Mouse (Mus musculus): ENCODE data around the gene Cmtm1. TPM values are rescaled to one million over a fixed set of nuclear protein-coding genes. Genes with fewer than 3 reads are reported as not detected.

Cmtm1 gene
- total and polyA plus RNA-seq, 3 experiments, result not detected

- Histone ChIP-seq H3K9me3 (replicated peaks; ENCODE audit: low read length) (no peaks in the 10 kb centered on the region), H3K27ac (ENCODE audit: insufficient read depth, low read depth) (no peak overlapping the region), H3K36me3 (replicated peaks in 1 of 2; ENCODE audit: control insufficient read depth in 1 of 2, insufficient read depth in 1 of 2, low read length in 1 of 2) (peaks cover 0 to 31% of the 10 kb centered on the region in 2 experiments), H3K4me3 (replicated peaks in 1 of 3; ENCODE audit: low read depth in 2 of 3, low read length in 2 of 3, poor library complexity in 1 of 3) (no peak overlapping the region), H3K9ac (ENCODE audit: insufficient read depth, low read depth) (no peak overlapping the region), H3K4me1 (ENCODE audit: control insufficient read depth in 1 of 2, insufficient read depth in 2 of 2) (no peaks in the 10 kb centered on the region), H3K4me2 (ENCODE audit: insufficient read depth, low read depth, poor library complexity, severe bottlenecking) (no peak overlapping the region), H3K79me2 (replicated peaks; ENCODE audit: control insufficient read depth, extremely low read depth, insufficient read depth, poor library complexity, severe bottlenecking) (no peaks in the 10 kb centered on the region), H3K27me3 (replicated peaks) (no peaks in the 10 kb centered on the region)
- no peak for DNase-seq (ENCODE audit: extremely low read depth)
- dilution Hi-C loops (cut with MboI; ENCODE audit: extremely low pct_ligation_motif_present, extremely low pct_unique_long_range_greater_than_20kb, low sequenced_read_pairs), result no loop called here
- TF ChIP-seq MAZ (IDR thresholded peaks at IDR 0.05; ENCODE audit: low read depth, low read length) (no peak), MXI1 (IDR thresholded peaks at IDR 0.05; ENCODE audit: low read depth, low read length) (no peak), ETS1 (conservative IDR thresholded peaks at IDR 0.05; ENCODE audit: low read depth, low read length) (no peak), JUN (IDR thresholded peaks at IDR 0.05; ENCODE audit: insufficient read depth, low read depth, low read length) (no peak), CTCF (conservative IDR thresholded peaks at IDR 0.05 in 1 of 2, IDR thresholded peaks at IDR 0.05 in 1 of 2; ENCODE audit: low read depth in 2 of 2, low read length in 2 of 2) (peak in 1 of 2 experiments; percentile 30; a peak in 1 of 4 replicates), MAFK (IDR thresholded peaks at IDR 0.05; ENCODE audit: insufficient replicate concordance, low read length) (no peak), CHD2 (IDR thresholded peaks at IDR 0.05; ENCODE audit: low read length) (no peak), USF1 (IDR thresholded peaks at IDR 0.05; ENCODE audit: low read depth, low read length) (no peak), MAX (IDR thresholded peaks at IDR 0.05; ENCODE audit: low read length) (no peak)
- in situ Hi-C loops (cut with MboI; ENCODE audit: low pct_ligation_motif_present, low pct_unique_long_range_greater_than_20kb, low sequenced_read_pairs), result loop anchor here (25.0 kb wide), 1 partner anchor 184 kb away; the partner anchor contains the start of genes Car7 and Nae1
Measured at GRCm38 (mm10) chr8:104353186-104353585, 43.2 kb upstream of the Cmtm1 start.

DNA sequence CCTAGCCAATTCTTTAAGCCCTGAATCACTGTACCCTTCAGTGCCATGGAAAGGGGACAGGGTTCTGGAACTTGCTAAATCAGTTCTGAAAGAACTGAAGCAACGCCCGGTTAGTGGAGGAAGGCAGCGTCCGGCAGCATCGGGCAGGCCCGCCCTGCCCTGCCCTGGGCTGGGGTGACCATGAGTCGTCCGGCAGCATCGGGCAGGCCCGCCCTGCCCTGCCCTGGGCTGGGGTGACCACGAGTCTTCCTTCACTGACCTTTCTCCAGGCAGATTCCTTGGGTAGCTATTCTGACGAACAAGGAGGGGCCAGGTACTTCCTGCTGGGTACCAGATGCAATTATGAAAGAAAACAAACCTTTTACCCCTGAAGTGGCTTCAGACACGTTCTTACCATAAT lies 40.1 kb upstream of the Cmtm1 start:
- TF ChIP-seq BHLHE40 (IDR thresholded peaks at IDR 0.05; ENCODE audit: low read depth, low read length) (no peak), TBP (conservative IDR thresholded peaks at IDR 0.05; ENCODE audit: low read depth, low read length) (no peak), PAX5 (IDR thresholded peaks at IDR 0.05; ENCODE audit: low read length) (no peak), MAZ (IDR thresholded peaks at IDR 0.05; ENCODE audit: low read depth, low read length) (no peak), IRF4 (IDR thresholded peaks at IDR 0.05; ENCODE audit: low read depth, low read length) (no peak), E2F4 (IDR thresholded peaks at IDR 0.05; ENCODE audit: insufficient replicate concordance, low read depth, low read length) (no peak), CHD1 (IDR thresholded peaks at IDR 0.05; ENCODE audit: low read depth, low read length) (no peak), JUN (IDR thresholded peaks at IDR 0.05; ENCODE audit: insufficient read depth, low read depth, low read length) (no peak), MAFK (IDR thresholded peaks at IDR 0.05; ENCODE audit: insufficient replicate concordance, low read length) (no peak), ZNF384 (IDR thresholded peaks at IDR 0.05; ENCODE audit: low read depth, low read length) (no peak), NELFE (IDR thresholded peaks at IDR 0.05; ENCODE audit: low read depth, low read length) (no peak), HCFC1 (IDR thresholded peaks at IDR 0.05; ENCODE audit: low read depth, low read length) (no peak), USF1 (IDR thresholded peaks at IDR 0.05; ENCODE audit: low read depth, low read length) (no peak), CTCF (conservative IDR thresholded peaks at IDR 0.05 in 1 of 2, IDR thresholded peaks at IDR 0.05 in 1 of 2; ENCODE audit: low read depth in 2 of 2, low read length in 2 of 2) (no peak), JUND (conservative IDR thresholded peaks at IDR 0.05; ENCODE audit: low read depth, low read length) (no peak), MYC (IDR thresholded peaks at IDR 0.05; ENCODE audit: low read depth, low read length) (no peak)

More for the DNA sequence above, 40.1 kb upstream of the Cmtm1 start:
- H3K27me3 ChIP-seq (replicated peaks), result no peaks in the 10 kb centered on the region
- DNase-seq (ENCODE audit: extremely low read depth), result no peak
- H3K9ac ChIP-seq (ENCODE audit: insufficient read depth, low read depth), result no peak overlapping the region
- no peaks in the 10 kb centered on the region for H3K9me3 ChIP-seq (replicated peaks; ENCODE audit: low read length)
- in situ Hi-C loops (cut with MboI; ENCODE audit: low pct_ligation_motif_present, low pct_unique_long_range_greater_than_20kb, low sequenced_read_pairs) (loop anchor here (25.0 kb wide), 1 partner anchor 187 kb away; the partner anchor contains the start of genes Car7 and Nae1), dilution Hi-C loops (cut with MboI; ENCODE audit: extremely low pct_ligation_motif_present, extremely low pct_unique_long_range_greater_than_20kb, low sequenced_read_pairs) (no loop called here)
- no peaks in the 10 kb centered on the region for H3K79me2 ChIP-seq (replicated peaks; ENCODE audit: control insufficient read depth, extremely low read depth, insufficient read depth, poor library complexity, severe bottlenecking)
- H3K4me1 ChIP-seq (ENCODE audit: control insufficient read depth in 1 of 2, insufficient read depth in 2 of 2), result no peaks in the 10 kb centered on the region
- no peak overlapping the region for H3K27ac ChIP-seq (ENCODE audit: insufficient read depth, low read depth)
- H3K4me3 ChIP-seq (replicated peaks in 1 of 3; ENCODE audit: low read depth in 2 of 3, low read length in 2 of 3, poor library complexity in 1 of 3), result no peak overlapping the region
- H3K4me2 ChIP-seq (ENCODE audit: insufficient read depth, low read depth, poor library complexity, severe bottlenecking), result no peak overlapping the region
- peaks cover 0 to 51% of the 10 kb centered on the region in 2 experiments for H3K36me3 ChIP-seq (replicated peaks in 1 of 2; ENCODE audit: control insufficient read depth in 1 of 2, insufficient read depth in 1 of 2, low read length in 1 of 2)
